Mouse (Mus musculus) erythroblast, adult 5-6 weeks (primary cell): ENCODE results near the gene Topors. TPM values are rescaled to one million over a fixed set of nuclear protein-coding genes. Genes with fewer than 3 reads are reported as not detected.
"Not testable (repeated sequence)": the region's sequence is repeated elsewhere in the genome, so short reads cannot be mapped to it uniquely, and the experiment has no call there.

Experiments used
- ATAC-seq: replicated peaks from 2 replicates; pipeline ENCODE4 v1.8.0; 2016; ENCODE audit warnings: moderate number of reproducible peaks, mild to moderate bottlenecking, moderate TSS enrichment, inconsistent platforms; ENCODE audit not compliant: poor library complexity, low FRiP score, severe bottlenecking
- total RNA-seq, 2 experiments: library from RNA; stranded (forward) in 1 of 2; stranded (reverse) in 1 of 2; fragments of 150-400 nt in 1 of 2; fragments of 200-764, 138-1000 nt in 1 of 2; gene quantifications; 2 replicates each; pipeline versions ENCODE4 v1.2.3 to v1.2.4; 2015 to 2017; ENCODE audit warnings: low replicate concordance in 2 of 2

Gene Topors
- 10.0 and 12.3 TPM in 2 replicates for total RNA-seq (2015; ENCODE audit: low replicate concordance)
- 11.0 and 14.8 TPM in 2 replicates for total RNA-seq (2017; ENCODE audit: low replicate concordance)

- ATAC-seq = peak; percentile 85
Observed at GRCm38 (mm10) chr4:40269430-40270032, at the start of gene Topors, which contains the start of gene Smim27. Gene Topors, minus strand, starts transcription at chr4:40269850. Gene Smim27, plus strand, starts transcription at chr4:40269579.

GRCm38 (mm10) chr4:40317404-40317803, 47.8 kb upstream of the Topors start:
- ATAC-seq = no peak

- no peak; the same call in 1 of the 2 replicates for ATAC-seq
Observed at GRCm38 (mm10) chr4:40313026-40313425, 43.4 kb upstream of the Topors start.

- no peak for ATAC-seq
Observed at GRCm38 (mm10) chr4:40312213-40312612, 42.6 kb upstream of the Topors start.

- ATAC-seq = no peak
Observed at GRCm38 (mm10) chr4:40310796-40311383, 41.2 kb upstream of the Topors start.

GRCm38 (mm10) chr4:40309682-40310081, 40.0 kb upstream of the Topors start:
- no peak for ATAC-seq

- ATAC-seq = no peak
Observed at GRCm38 (mm10) chr4:40302445-40303125, 32.9 kb upstream of the Topors start.

- ATAC-seq = peak; percentile 89
Observed at GRCm38 (mm10) chr4:40301076-40301789, 31.6 kb upstream of the Topors start.

- ATAC-seq = no peak
Observed at GRCm38 (mm10) chr4:40299169-40299568, 29.5 kb upstream of the Topors start.

- ATAC-seq = not testable (repeated sequence)
Observed at GRCm38 (mm10) chr4:40291511-40291910, 21.9 kb upstream of the Topors start.

GRCm38 (mm10) chr4:40289046-40289445, 19.4 kb upstream of the Topors start:
- no peak for ATAC-seq

GRCm38 (mm10) chr4:40287415-40287814, 17.8 kb upstream of the Topors start:
- no peak for ATAC-seq

- ATAC-seq = peak; percentile 62; the same call in 1 of the 2 replicates
Observed at GRCm38 (mm10) chr4:40285582-40285981, 15.9 kb upstream of the Topors start.

GRCm38 (mm10) chr4:40279276-40279900, 9.7 kb upstream of the Topors start, which contains the start of gene Ndufb6:
Gene Ndufb6, minus strand, starts transcription at chr4:40279421.
- ATAC-seq = peak; percentile 99

GRCm38 (mm10) chr4:40278880-40279275, 9.2 kb upstream of the Topors start:
- ATAC-seq = peak; percentile 60

- ATAC-seq = peak; percentile 37
Observed at GRCm38 (mm10) chr4:40268835-40269234, 815 bp downstream of the Topors start.

GRCm38 (mm10) chr4:40268204-40268813, 1.3 kb downstream of the Topors start:
- peak; percentile 77 for ATAC-seq

- ATAC-seq = no peak
Observed at GRCm38 (mm10) chr4:40267681-40268080, 2.0 kb downstream of the Topors start.

- no peak for ATAC-seq
Observed at GRCm38 (mm10) chr4:40264321-40264720, 5.3 kb downstream of the Topors start.
